Mouse (Mus musculus) megakaryocyte-erythroid progenitor cell, adult 5-6 weeks (primary cell): ENCODE results near the gene F2r. TPM values are rescaled to one million over a fixed set of nuclear protein-coding genes. Genes with fewer than 3 reads are reported as not detected.

Experiments used
- ATAC-seq: replicated peaks from 2 replicates; pipeline ENCODE4 v1.8.0; 2016; ENCODE audit warnings: mild to moderate bottlenecking, inconsistent platforms; ENCODE audit not compliant: severe bottlenecking, poor library complexity, low FRiP score, low TSS enrichment
- total RNA-seq, 2 experiments: library from RNA; stranded (forward) in 1 of 2; stranded (reverse) in 1 of 2; fragments of 200-1000, 215-1000 nt in 1 of 2; fragments of >200 nt in 1 of 2; fragmentation: Nextera tagmentation in 1 of 2; gene quantifications; 2 replicates each; pipeline ENCODE4 v1.2.3; 2014 to 2017

The F2r gene
- total RNA-seq (2014; fragmentation: Nextera tagmentation) (25.5 and 37.9 TPM in 2 replicates), total RNA-seq (2017) (41.8 and 85.3 TPM in 2 replicates)

GRCm38 (mm10) chr13:95618309-95618712 lies at the start of gene F2r:
F2r (minus strand) TSS chr13:95618487.
- ATAC-seq = peak; percentile 72

DNA sequence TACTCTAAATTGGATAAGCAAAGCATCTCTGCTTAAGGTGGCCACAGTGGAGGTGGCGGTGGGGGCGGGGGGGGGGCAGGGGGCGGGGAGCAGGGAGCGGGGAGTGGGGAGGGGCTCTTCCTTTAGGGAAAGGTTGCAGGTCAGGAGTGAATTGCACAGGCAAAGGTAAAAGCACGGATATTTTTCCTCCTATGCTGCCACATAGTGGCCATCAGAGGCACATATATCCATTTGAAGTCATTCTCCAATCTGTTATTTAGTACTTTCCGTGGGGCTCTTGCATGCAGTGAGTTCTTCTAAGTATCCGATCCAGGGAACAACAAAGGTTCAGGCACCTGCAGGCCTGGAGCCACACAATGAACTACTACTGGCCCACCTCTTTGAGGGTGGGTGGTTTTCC lies 49.0 kb upstream of the F2r start:
- ATAC-seq = no peak

- ATAC-seq = no peak
Measured at GRCm38 (mm10) chr13:95665644-95666356, 47.5 kb upstream of the F2r start.

DNA sequence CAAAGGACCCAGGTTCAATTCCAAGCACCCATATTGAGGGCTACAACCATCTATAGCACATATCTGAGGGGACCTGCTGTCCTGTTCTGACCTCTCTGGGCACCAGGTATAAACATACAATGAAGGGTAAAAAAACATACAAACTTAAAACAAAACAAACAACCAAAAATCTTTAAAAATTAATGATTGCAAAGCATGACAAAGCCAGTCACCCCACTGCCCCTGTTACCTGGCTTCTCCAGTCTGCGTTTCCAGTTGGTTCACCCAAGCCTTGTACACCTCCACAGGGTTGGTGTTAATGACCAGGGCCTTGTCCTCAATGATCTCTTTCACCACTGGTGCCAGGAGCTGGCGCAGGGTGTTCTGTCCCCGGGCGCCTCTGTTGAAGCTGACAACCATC lies 45.5 kb upstream of the F2r start:
- ATAC-seq = no peak

DNA sequence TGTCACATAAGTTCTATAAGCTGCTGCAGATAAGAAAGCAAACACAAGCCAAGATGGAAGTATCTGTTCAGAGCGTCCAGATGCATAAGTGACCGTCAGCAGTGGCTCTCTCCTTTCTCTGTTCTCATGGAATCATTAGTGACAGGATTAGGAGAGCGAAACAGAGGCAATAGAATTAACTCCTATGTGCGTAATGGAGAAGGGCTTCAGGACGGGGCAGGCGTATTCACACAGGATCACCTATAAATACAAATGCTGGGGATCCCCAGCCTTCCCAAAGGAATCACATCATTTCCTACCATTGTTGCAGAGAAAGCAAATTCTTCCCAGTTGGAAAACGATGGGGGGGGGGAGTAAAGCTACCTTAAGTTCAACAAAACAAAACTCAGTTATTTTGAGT lies 41.1 kb upstream of the F2r start:
- ATAC-seq = no peak

- peak; percentile 89 for ATAC-seq
Measured at GRCm38 (mm10) chr13:95657171-95657570, 38.9 kb upstream of the F2r start.

GRCm38 (mm10) chr13:95655284-95655683 lies 37.0 kb upstream of the F2r start:
- no peak for ATAC-seq

DNA sequence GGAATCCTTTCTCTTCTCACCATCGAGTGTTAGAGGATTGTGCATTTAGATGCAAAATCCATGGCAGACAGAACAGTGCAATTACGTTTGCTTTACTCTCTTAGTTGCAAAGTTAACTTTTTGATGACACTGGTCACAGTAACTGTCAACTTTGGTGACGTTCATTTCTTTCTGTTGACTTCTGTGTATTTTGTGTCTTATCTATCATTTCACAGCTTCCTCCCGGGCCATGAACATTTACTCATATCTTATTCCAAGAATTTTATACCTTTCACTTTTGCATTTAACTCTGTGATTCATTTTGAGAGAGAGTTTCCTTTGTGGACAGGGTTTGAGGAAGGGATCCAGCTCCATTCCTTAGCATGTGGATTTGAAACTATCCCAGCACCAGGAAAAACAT lies 35.4 kb upstream of the F2r start:
- peak; percentile 38; the same call in 1 of the 2 replicates for ATAC-seq

GRCm38 (mm10) chr13:95651870-95652668 lies 33.8 kb upstream of the F2r start:
- ATAC-seq = no peak

DNA sequence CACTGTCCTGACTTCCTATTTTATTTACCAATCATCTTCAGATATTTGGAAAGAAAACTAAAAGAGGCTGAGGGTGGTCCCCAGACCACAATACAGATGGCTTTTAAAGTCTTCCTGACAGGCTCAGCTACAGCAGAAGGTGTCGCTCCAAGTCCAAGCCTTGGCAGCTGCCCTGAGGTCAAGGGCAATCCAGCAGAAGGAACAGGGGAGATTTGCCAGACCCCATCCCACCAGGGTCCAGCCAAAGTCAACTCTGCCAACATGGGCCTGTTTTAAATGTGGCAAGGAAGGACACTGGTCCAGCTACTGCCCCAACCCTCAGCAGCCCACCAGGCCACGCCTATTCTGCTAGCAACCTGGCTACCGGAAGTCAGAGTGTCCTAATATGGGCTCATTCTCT lies 31.7 kb upstream of the F2r start:
- no peak for ATAC-seq

DNA sequence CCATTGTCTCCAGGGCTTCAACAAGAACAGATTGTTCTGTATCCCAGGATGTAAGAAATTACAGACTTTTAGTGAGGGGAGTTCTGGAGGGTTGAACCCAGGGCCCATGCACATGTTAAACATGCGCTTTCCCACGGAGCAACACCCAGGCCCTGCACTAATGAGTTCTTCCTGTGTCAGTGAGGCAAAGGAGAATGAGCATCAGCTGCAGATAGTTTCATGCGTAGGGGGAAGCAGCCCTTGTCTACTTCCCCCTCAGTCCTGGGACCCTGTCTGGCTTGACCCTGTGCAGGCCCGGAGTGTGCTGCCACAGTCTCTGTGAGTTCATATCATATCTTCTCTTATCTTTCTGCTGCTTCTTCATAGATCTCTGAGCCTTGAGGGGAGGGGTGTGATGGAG lies 29.0 kb upstream of the F2r start:
- ATAC-seq = no peak

DNA sequence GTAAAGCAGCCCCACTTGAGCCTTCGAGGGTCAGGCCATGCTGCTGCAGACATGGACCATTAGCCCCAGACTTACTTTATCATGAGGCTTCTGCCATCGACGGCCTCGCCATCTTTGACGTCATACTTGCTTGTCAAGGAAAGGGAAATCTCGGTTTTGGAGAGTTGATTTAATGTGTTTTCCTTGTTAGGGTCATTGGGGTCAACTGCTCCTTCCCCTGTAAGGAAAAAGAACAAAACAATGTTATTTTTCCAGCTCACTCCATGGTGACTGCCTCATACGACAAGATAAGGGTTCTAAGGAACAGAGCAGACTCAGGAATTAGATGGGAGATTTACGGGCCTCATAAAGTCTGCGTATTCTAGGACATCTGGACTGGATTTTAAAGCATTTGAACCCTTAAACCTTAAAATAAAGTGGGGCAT lies 28.4 kb upstream of the F2r start:
- no peak for ATAC-seq

DNA sequence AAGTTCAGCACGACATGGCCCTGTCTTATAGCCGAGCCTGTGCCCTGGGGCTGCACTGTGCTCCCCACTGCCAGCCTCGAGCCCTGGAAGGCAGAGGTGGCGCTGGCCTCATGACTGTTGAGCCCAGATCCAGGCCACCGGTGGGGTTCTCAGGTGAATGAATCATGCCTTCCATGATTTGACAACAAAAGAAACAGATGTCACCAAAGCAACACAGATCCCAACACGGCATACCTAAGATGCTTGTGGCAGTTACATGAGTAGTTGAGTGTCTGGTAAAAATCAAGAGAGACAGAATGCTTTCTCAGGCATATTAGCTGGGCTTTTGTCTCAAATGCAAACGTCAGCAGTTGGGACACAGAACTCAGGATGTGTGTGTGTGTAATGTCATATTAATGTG lies 25.5 kb upstream of the F2r start:
- ATAC-seq = no peak

GRCm38 (mm10) chr13:95641061-95641986 lies 23.0 kb upstream of the F2r start:
- ATAC-seq = no peak

GRCm38 (mm10) chr13:95640408-95640807 lies 22.1 kb upstream of the F2r start:
- no peak for ATAC-seq

DNA sequence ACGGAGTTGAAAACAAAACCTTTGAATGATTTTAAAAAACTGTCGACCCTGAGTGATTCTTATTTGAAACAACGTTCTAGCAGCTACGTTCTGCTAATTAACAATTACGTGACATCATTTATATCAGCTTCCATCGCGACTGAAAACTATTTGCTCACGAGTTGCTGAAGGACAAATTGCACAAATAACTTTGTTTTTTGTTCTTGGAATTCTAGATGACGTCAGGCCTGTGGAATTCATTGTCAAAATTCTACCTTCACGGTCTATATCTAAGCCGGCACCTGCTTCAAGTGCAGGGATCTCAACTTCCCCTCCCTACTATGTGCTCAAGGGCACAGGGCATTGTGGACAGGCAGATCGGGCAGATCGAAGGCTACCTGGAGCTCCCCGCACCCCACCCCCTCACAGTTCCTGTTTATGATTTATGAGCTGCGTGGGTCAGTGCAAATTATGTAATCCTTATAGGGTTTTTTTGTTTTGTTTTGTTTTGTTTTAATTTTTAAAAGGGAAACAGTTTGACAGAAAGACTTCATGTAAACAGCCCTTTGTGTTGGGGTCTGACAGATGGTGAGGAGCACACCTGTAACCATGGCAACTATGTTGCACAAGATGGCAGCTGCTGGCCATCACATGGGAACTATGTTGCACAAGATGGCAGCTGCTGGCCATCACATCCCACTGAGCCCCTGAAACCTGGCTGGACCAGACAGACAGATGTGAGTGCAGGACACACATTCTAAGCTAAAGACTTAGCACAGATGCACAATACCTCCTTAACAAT lies 21.2 kb upstream of the F2r start:
- no peak for ATAC-seq

DNA sequence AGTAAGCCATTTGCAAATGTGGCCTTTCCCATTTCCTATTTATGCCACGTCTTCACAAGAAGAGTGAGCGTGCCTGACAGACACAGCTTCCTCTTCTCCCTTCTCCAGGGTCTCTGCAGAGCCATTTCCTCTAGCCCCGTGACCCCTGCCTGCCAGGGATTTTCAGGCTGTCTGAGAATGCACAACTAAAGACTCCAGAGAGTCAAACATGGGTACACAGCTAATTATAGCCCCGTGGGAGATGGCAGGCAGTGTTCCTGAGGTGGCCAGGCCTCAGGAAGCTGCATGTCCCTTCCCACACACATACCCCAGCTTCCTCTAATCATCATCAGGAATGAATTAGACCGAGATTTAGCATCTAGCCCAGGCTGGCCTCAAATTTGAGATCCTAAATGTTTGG lies 20.6 kb upstream of the F2r start:
- ATAC-seq = no peak

GRCm38 (mm10) chr13:95637737-95638136 lies 19.4 kb upstream of the F2r start:
- no peak for ATAC-seq

DNA sequence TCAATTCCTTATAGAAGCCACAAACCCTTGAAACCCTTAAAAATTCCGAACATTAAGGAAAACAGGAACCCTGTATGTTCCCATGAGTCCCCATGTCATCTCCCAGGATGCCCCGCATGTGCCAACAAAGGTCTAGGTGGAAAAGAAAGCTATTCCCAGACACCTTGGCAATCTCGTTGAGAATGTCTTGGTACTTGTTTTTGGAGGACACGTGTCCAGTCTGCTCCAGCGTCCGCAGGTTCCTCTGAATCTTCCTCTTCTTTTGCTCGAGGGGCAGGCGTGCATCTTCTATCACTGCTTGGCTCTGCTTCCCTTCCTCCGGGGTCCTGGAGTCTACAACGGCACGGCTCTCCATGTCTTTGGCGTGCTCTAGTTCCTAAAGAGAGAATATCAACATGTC lies 17.0 kb upstream of the F2r start:
- no peak for ATAC-seq
